Mouse (Mus musculus) right cerebral cortex, postnatal 25 days (tissue): ENCODE measurements around the gene Lcat.
A peak's percentile ranks its signal among the peaks of the same experiment; 100 is the strongest.

Experiments
- DNase-seq: peaks from one replicate; pipeline ENCODE4 v3.0.0; 2022

The Lcat gene

GRCm38 (mm10) chr8:105942026-105942425 is 1.2 kb downstream of the Lcat start:
- DNase-seq, result no peak

- no peak for DNase-seq
Measured at GRCm38 (mm10) chr8:105938306-105938669, 4.9 kb downstream of the Lcat start, which contains the start of gene Psmb10. Psmb10 (minus strand) TSS chr8:105938444.

- peak; percentile 66 for DNase-seq
Measured at GRCm38 (mm10) chr8:105937496-105938305, 5.5 kb downstream of the Lcat start.

- peak; percentile 88 for DNase-seq
Measured at GRCm38 (mm10) chr8:105936866-105937475, 6.2 kb downstream of the Lcat start.

GRCm38 (mm10) chr8:105935863-105936603 is 7.1 kb downstream of the Lcat start:
- no peak for DNase-seq

- no peak for DNase-seq
Measured at GRCm38 (mm10) chr8:105935105-105935504, 8.1 kb downstream of the Lcat start.

- DNase-seq, result no peak
Measured at GRCm38 (mm10) chr8:105933762-105934161, 9.4 kb downstream of the Lcat start, which contains the start of gene Ctrl. Ctrl (minus strand) TSS chr8:105933862.

- no peak for DNase-seq
Measured at GRCm38 (mm10) chr8:105932525-105932924, 10.7 kb downstream of the Lcat start.

GRCm38 (mm10) chr8:105931271-105931670 is 11.9 kb downstream of the Lcat start:
- DNase-seq, result no peak

GRCm38 (mm10) chr8:105930602-105931001 is 12.6 kb downstream of the Lcat start:
- peak; percentile 77 for DNase-seq

GRCm38 (mm10) chr8:105925123-105925522 is 18.1 kb downstream of the Lcat start:
- no peak for DNase-seq

- DNase-seq, result no peak
Measured at GRCm38 (mm10) chr8:105919390-105919789, 23.8 kb downstream of the Lcat start.

GRCm38 (mm10) chr8:105900941-105901616 is 42.1 kb downstream of the Lcat start:
- DNase-seq, result no peak

- DNase-seq, result peak; percentile 94
Measured at GRCm38 (mm10) chr8:105900180-105900940, 42.8 kb downstream of the Lcat start, which contains the start of gene Pskh1. Pskh1 (plus strand) TSS chr8:105900441.

- no peak for DNase-seq
Measured at GRCm38 (mm10) chr8:105897801-105898480, 45.2 kb downstream of the Lcat start.

- DNase-seq, result peak; percentile 74
Measured at GRCm38 (mm10) chr8:105893339-105893738, 49.8 kb downstream of the Lcat start, which contains the start of gene Nrn1l. Nrn1l (plus strand) TSS chr8:105893567.

GRCm38 (mm10) chr8:105892432-105892831 is 50.8 kb downstream of the Lcat start:
- no peak for DNase-seq

- peak; percentile 51 for DNase-seq
Measured at GRCm38 (mm10) chr8:105890870-105891269, 52.3 kb downstream of the Lcat start.

GRCm38 (mm10) chr8:105889756-105890465 is 53.3 kb downstream of the Lcat start:
- no peak for DNase-seq
